Mouse (Mus musculus): ENCODE data around the gene Zswim8.

GRCm38 (mm10) chr14:20738511-20738910 is 31.2 kb downstream of the Zswim8 start:
- TF ChIP-seq CTCF (IDR thresholded peaks at IDR 0.05; ENCODE audit: insufficient read depth, low read depth, low read length) (no peak), POLR2A (IDR thresholded peaks at IDR 0.05; ENCODE audit: insufficient read depth, low read depth, low read length) (no peak)
